12 mouse cellular contexts compared by ENCODE assay signal in the genomic region with DNA sequence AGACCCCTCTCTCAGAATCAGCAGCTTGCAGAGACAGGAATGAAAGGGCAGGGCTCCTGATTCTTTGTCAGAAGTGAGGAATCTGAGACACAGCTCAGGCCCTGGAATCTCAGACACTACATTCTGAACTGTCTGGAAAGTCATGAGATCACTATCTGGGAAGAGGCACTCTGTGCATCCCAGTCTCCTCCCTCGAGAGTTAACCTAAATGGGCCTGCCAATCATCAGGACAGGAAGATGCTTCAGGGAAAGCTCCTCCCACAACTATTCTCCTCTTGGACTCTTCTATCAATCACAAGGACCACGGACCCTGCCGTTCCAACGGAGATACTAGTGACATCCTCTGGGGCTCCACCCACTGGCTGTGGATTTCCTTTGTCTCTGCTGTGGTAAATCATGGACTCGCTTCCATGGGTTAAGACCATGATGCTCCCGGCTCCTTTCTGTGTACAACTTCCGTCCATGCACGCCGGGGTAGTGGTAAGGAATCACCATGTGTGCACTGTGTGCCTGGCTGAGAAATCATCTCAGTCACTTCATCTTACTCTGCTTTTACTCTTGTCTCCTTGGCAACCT.
DNase-seq lines count a peak whose midpoint lies in the region; ATAC-seq and TF ChIP-seq lines count a peak whose summit lies in the region.
"Had no signal": no experiment of that assay in that cellular context is flagged by ENCODE, and none has a peak within 500 bp of the region (broad histone marks: within the 10 kb centered on the region; RNA-seq: fewer than 3 reads in every experiment).

No protein-coding gene starts in this region.

- peak; percentile 63; the same call in 1 of the 2 replicates for ATAC-seq in hindbrain, embryonic 11.5 days (ENCODE audit: low FRiP score)
- ATAC-seq in hindbrain, embryonic 16.5 days: no peak
- no peak for ATAC-seq in limb, embryonic 13.5 days (ENCODE audit: low FRiP score, low read depth)

- H3K9ac ChIP-seq in hindbrain, embryonic 11.5 days (ENCODE audit: low read depth, low read length): no peak overlapping the region
- H3K9ac ChIP-seq in hindbrain, embryonic 16.5 days (ENCODE audit: low read depth, low read length): no peak overlapping the region
- H3K9ac ChIP-seq in limb, embryonic 13.5 days: no peak overlapping the region
- H3K9ac ChIP-seq: stomach, embryonic 15.5 days had no signal

- 63% methylated on average over 9 of the region's 9 CpGs for WGBS in hindbrain, embryonic 11.5 days
- WGBS in hindbrain, embryonic 16.5 days: 54% methylated on average over 9 of the region's 9 CpGs
- 86% methylated on average over 9 of the region's 9 CpGs for WGBS in limb, embryonic 13.5 days
- WGBS in cerebellum, adult 2 months: 68% methylated on average over 9 of the region's 9 CpGs

- no peaks in the 10 kb centered on the region for H3K4me1 ChIP-seq in hindbrain, embryonic 11.5 days (replicated peaks; ENCODE audit: control insufficient read depth, insufficient read depth, low read length)
- H3K4me1 ChIP-seq in hindbrain, embryonic 16.5 days (ENCODE audit: control insufficient read depth, insufficient read depth, low read depth, low read length): peaks cover 3% of the 10 kb centered on the region; the same call in 1 of the 2 replicates
- peaks cover 54% of the 10 kb centered on the region for H3K4me1 ChIP-seq in limb, embryonic 13.5 days
- H3K4me1 ChIP-seq in cerebellum, adult 2 months (ENCODE audit: control insufficient read depth, insufficient read depth, low read length): no peaks in the 10 kb centered on the region

- no peak for TF ChIP-seq CTCF in cerebellum, adult 2 months (IDR thresholded peaks at IDR 0.05; ENCODE audit: borderline replicate concordance, insufficient read depth, low read depth, low read length)

- H3K4me2 ChIP-seq in hindbrain, embryonic 11.5 days (replicated peaks; ENCODE audit: low read depth, low read length): no peak overlapping the region
- no peak overlapping the region for H3K4me2 ChIP-seq in hindbrain, embryonic 16.5 days (ENCODE audit: low read length)
- H3K4me2 ChIP-seq in limb, embryonic 13.5 days (replicated peaks): no peak overlapping the region
- H3K4me2 ChIP-seq: midbrain, embryonic 11.5 days; stomach, embryonic 15.5 days had no signal

- no peaks in the 10 kb centered on the region for H3K27me3 ChIP-seq in hindbrain, embryonic 11.5 days (ENCODE audit: control insufficient read depth, insufficient read depth, low read length)
- no peaks in the 10 kb centered on the region for H3K27me3 ChIP-seq in hindbrain, embryonic 16.5 days (replicated peaks; ENCODE audit: control insufficient read depth, insufficient read depth, low read length)
- no peaks in the 10 kb centered on the region for H3K27me3 ChIP-seq in limb, embryonic 13.5 days
- H3K27me3 ChIP-seq in cerebellum, adult 2 months (ENCODE audit: control insufficient read depth, insufficient read depth, low read length): no peaks in the 10 kb centered on the region
- H3K27me3 ChIP-seq: stomach, embryonic 15.5 days had no signal

- TF ChIP-seq POLR2A in cerebellum, adult 2 months (IDR thresholded peaks at IDR 0.05; ENCODE audit: borderline replicate concordance, insufficient read depth, low read length): no peak

- H3K4me3 ChIP-seq in hindbrain, embryonic 11.5 days (ENCODE audit: low read depth, low read length): no peak overlapping the region
- no peak overlapping the region for H3K4me3 ChIP-seq in hindbrain, embryonic 16.5 days (ENCODE audit: low read length)
- H3K4me3 ChIP-seq in limb, embryonic 13.5 days: no peak overlapping the region
- no peak overlapping the region for H3K4me3 ChIP-seq in cerebellum, adult 2 months (replicated peaks; ENCODE audit: insufficient read depth, low read depth, low read length)
- H3K4me3 ChIP-seq: gastrocnemius, adult 2 months; stomach, embryonic 15.5 days had no signal

- H3K9me3 ChIP-seq in hindbrain, embryonic 11.5 days (ENCODE audit: control insufficient read depth, low read length): no peaks in the 10 kb centered on the region
- H3K9me3 ChIP-seq in hindbrain, embryonic 16.5 days (ENCODE audit: control insufficient read depth, low read length): no peaks in the 10 kb centered on the region
- H3K9me3 ChIP-seq in limb, embryonic 13.5 days: no peaks in the 10 kb centered on the region
- H3K9me3 ChIP-seq: stomach, embryonic 15.5 days had no signal

- no peak overlapping the region for H3K27ac ChIP-seq in hindbrain, embryonic 11.5 days (ENCODE audit: low read depth, low read length)
- H3K27ac ChIP-seq in hindbrain, embryonic 16.5 days (ENCODE audit: low read depth, low read length): no peak overlapping the region
- H3K27ac ChIP-seq in limb, embryonic 13.5 days: 0 out of 2 replicates have a peak overlapping the region, but pooled peaks have one; percentile 11
- H3K27ac ChIP-seq in cerebellum, adult 2 months (ENCODE audit: insufficient read depth, low read length): no peak overlapping the region
- H3K27ac ChIP-seq: gastrocnemius, adult 2 months; stomach, embryonic 15.5 days had no signal

- H3K36me3 ChIP-seq in hindbrain, embryonic 11.5 days (ENCODE audit: control insufficient read depth, insufficient read depth, low read length): no peaks in the 10 kb centered on the region
- H3K36me3 ChIP-seq in hindbrain, embryonic 16.5 days (ENCODE audit: control insufficient read depth, insufficient read depth, low read length): no peaks in the 10 kb centered on the region
- H3K36me3 ChIP-seq in limb, embryonic 13.5 days: peaks cover 6% of the 10 kb centered on the region; the same call in 1 of the 2 replicates
- H3K36me3 ChIP-seq: stomach, embryonic 15.5 days had no signal

- DNase-seq in hindbrain, embryonic 11.5 days (ENCODE audit: low spot score): peak; percentile 48
- peak; percentile 69 for DNase-seq in 3T3-L1 (ENCODE audit: low read depth, low spot score)
- DNase-seq in embryo, embryonic 10.5 days (ENCODE audit: low spot score): peak; percentile 61
- no peak for DNase-seq in cerebellum, adult 2 months
- no peak for DNase-seq in layer of hippocampus, adult 9-10 months (ENCODE audit: low spot score)
- DNase-seq: gastrocnemius, adult 2 months; liver; right cerebral cortex, adult 18-20 months had no signal

Comparison
In these comparisons a context has a peak if more than half of its experiments do, and no peak if none do; other contexts are left out.
1. DNase-seq: peak in hindbrain, embryonic 11.5 days (single experiment), 3T3-L1 (single experiment) and embryo, embryonic 10.5 days (single experiment); none in cerebellum, adult 2 months (0 of 2) and layer of hippocampus, adult 9-10 months (single experiment).